Mouse (Mus musculus) kidney, postnatal 14 days (tissue): ENCODE measurements around the gene Ppip5k2.

Experiments
- DNase-seq: peaks from one replicate; pipeline ENCODE4 v3.0.0; 2022; ENCODE audit warnings: mixed read lengths

Ppip5k2 gene

DNA sequence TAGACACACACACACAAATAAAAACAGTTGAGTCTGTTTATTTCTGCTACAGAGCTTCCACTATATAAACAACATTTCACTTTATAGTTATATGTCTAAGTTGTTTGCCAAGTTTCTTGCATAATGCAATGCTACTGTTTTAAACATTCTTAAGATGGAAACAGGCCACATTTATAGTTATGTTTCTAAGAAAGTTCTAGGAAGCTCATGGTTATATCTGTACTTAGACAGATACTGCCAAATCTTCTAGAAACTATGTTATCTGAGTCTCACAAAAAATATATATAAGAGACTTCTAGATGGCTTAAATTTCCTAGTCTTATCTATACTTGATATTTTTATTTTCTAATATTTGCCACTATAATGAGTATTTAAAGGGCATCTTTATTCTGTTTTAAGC, 17.0 kb downstream of the Ppip5k2 start:
- no peak for DNase-seq

GRCm38 (mm10) chr1:97748163-97748562, 22.0 kb downstream of the Ppip5k2 start:
- DNase-seq, result no peak

GRCm38 (mm10) chr1:97746261-97746660, 23.9 kb downstream of the Ppip5k2 start:
- DNase-seq, result no peak

DNA sequence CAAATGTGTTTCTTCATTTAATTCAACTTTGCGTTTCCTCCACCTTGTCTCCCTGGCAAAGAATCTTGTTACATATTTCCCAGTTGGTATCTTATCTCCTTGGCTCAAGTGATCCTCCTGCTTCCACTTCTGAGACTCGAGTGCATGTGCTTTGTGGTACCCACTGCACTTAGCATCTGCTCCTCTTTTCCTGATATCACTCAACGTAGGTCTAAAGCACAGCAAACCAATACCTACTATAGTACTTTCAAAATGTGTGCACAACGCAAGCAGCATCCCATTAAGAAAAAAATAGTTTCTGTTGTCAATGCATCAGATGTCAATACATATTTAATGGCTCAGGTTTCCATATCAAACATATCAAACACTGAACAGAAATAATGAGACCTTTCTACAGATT, 24.5 kb downstream of the Ppip5k2 start:
- DNase-seq, result no peak

DNA sequence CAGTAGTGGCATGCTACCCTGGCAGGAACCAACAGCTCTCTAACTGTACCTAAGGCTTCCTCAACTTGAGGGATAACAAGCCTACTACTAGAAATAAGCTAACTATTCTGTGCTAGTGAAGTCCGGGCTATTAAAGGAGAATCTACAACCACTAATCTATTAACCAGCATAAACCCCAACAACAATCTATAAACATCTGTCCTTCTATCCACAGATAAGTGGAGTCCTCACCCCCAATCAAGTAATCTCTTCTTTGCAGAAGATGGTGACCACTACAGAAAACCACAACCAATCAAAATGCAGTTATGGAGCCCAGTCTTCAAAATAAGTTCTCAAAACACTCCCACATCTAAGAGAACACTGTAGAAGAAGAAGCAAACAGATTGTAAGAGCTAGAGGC, 27.1 kb downstream of the Ppip5k2 start:
- no peak for DNase-seq

DNA sequence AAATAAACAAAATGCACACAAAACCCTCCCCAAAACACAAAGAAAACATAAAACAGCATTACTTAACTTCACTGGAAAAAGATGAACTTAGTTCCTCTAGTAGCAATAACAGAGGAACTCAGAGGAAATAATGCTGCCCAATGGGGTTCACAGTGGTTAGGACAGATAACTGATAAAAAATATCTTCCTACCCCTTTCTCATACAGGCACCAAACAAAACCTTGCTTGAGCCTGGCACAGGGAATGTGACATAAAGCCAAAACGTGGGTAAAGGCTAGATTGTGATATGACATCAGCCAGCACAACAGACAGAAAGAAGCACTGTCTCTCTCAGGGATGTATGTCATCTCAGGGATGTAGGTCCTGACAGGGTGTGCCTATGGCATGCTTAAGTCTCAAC, 40.9 kb downstream of the Ppip5k2 start:
- DNase-seq, result no peak

DNA sequence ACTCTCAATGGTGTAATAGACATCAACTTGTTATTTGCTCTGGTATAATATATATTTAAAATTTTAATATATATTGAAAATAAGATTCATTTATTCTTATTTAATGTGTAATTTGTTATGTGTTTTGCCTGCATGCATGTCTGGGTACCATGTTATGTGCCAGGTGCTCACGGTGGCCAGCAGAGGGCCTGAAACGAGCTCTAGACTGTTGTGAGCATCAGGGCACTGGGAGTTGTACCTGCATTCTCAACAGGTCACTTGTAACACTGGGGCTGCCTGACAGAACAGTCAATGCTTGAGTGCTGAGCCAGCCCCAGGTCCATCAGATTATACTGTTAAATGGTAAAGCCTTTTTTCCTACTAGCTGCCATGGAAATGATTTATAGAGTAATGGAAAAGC, 43.5 kb downstream of the Ppip5k2 start:
- DNase-seq, result peak; percentile 11

GRCm38 (mm10) chr1:97718440-97718839, 51.8 kb downstream of the Ppip5k2 start:
- no peak for DNase-seq

DNA sequence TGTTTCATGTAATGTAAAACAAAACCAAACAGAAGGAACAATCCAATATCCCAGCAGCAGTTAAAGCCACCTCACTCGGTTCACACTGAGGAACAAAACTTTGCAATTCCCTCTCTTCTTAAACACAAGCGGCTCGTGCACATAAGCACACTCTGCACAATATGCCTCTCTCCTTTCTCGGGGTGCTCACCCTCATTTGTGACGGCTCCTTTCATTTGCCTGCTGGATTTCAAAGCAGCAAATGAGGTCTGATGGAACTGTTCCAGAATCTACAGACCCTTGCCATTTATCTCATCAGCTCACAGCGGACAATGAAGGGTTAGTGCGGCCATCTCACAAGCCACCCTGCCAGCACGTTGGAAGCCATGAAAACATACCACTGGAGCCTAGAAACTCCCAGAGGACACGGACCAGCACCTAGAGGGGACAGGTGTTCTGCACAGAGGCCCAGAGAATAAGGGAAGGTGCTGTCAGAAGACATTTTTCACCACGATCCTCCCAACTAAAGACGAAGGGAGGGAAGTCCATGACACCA, 55.8 kb downstream of the Ppip5k2 start:
- DNase-seq, result no peak

DNA sequence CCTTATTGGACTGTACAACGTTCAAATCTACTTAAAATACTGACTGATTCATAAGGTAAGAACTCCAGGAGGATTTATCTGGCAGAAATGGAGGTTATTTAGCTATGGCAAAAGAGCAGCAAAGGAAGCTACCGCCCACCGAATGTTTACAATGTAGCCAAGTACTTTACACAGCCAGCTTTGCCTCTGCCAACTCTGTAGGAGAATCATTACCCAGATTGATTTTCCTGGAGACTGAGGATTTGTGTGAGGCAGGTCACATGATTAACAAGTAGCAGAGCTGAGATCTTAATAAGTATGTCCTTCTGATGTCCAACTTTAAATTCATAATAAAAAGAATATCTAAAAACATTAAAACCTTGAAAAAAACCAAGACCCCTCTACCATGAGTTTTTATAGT, 59.7 kb downstream of the Ppip5k2 start:
- DNase-seq, result no peak

- no peak for DNase-seq
These were observed 64.8 kb downstream of the Ppip5k2 start for GRCm38 (mm10) chr1:97705389-97705788.

DNA sequence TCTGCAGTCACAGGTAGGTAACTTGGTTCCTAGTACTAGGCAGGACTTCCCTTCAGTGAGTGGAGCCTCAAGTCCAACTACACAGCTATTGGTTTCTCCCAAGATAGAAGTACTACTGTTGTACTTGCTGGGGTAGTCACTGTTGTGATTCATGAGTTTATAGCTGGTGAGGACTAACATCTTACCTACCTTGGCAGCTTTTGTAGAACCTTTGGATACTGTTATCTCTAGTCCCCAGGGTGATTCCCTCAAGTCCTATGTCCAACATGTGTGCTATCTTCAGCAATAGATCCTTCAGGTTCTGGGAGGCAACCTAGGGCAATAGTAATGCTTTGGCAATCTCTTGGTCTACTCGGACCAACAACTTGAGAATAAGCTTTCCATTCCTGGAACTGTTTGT, 65.6 kb downstream of the Ppip5k2 start:
- no peak for DNase-seq

DNA sequence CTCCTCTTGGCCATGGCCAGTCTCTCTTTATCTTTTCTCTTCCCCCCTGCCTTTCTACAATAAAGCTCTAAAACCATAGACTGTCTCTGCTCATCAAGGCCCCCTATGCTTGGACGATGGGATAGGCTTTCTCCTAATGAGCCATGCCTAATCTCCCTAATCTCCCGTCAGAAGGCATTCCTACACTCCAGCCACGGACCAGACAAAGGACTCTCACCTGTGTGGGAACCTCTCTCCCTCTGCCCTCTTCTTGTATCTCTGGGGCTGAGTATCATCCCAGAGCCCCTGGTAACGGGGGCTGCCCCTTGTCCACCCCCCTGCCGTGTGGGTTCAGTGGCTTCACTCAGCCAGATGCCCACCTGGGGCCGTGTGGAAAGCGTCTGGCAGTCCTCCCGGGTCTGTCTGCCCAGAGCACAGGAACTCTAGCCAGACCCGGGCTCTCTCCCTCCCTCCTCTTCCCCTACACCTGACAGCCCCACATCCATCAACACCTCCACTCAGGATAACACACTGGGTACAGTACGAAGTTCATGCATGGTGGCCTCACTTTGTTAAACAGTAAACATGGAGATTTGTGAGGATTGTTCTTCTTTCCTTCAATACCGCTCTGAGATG, 71.1 kb downstream of the Ppip5k2 start:
- peak; percentile 41 for DNase-seq

- no peak for DNase-seq
These were observed 72.9 kb downstream of the Ppip5k2 start for GRCm38 (mm10) chr1:97697273-97697672.

- DNase-seq, result no peak
These were observed 76.4 kb downstream of the Ppip5k2 start for GRCm38 (mm10) chr1:97693825-97694224.

DNA sequence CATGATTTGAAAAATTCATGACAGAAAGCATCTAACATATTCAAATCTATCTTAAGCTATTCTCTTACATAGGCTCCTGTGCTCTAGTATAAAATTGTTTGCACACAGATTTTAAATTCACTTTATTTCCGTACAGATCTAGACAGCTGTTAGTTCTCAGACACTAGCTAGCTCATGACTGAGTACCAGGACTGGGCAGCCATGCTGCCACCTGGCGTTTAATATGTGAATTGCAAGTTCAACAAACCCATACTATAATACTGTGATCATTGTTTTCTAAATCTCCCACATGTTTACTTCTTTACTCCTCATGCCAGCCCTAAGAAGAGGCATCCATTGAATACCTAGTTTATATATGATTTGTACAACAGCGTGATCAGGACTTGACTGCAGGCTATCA, 81.5 kb downstream of the Ppip5k2 start:
- DNase-seq, result peak; percentile 52

DNA sequence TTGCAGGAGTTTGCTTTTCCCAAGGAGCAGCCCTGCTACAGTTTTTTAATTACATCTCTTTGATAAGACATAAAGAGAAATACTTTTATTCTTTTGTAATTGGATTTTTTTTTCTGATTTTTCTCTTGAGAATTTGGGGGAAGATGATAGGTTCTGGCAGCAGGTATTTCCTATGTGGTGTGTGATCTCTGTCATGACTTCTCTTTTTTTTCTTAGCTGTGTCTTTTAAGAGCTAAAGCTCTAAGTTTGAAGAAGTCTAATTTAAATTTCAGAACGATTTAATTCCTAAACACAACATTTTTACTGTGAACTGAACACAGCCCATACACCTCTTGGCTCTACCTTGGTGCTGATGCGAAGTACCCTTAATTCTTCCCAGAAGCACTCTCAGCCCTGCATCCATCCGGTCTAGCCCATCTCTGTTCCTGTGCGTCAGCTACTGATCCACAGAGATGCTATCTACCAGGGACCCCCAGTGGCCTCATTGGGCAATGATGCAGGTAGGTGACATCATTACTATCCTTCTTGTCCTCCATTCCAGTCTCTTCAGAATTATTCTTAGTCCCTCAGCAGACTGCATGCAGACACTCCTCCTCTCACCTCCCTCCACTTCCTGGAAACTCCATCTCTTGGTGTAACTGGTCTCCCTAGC, 93.6 kb downstream of the Ppip5k2 start:
- DNase-seq, result no peak

DNA sequence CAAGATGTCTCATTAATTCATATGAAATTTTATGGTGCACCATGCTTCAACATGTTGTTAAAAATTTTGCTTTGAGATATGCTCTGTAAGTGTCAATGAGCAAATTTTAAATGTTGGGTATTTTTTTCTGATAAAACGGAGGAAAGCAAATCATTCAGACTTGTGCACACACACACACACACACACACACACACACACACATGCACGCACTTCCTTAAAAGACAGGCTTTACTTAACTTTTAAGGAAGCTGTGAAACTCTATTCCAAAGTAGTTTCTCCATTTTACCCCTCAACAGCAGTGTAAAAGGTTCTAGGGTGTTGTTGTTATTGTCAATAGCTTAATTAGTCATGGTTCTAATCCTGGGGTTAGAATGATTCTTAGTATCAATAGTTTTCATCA, 94.1 kb downstream of the Ppip5k2 start:
- DNase-seq, result no peak

DNA sequence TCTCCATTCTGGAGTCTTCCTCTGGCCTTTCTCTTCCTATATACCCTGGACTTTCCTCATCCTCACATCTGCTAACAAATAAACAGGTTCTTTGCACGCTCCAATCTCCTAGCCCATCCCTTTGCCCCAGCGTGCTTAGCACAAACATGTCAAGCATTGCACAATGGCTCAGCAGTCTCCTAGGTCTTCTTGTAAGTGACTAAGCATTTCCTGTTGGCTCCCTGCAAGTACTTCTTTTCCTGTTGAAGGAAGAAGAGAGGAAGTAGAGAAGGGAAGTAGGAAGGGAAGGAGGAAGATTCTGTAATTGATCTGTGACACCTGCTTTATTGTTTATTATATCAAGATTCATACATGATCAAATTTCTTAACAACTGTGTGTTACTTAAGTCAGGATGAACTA, 97.4 kb downstream of the Ppip5k2 start:
- DNase-seq, result no peak

- no peak for DNase-seq
These were observed 102.9 kb downstream of the Ppip5k2 start for GRCm38 (mm10) chr1:97667288-97667687.

- no peak for DNase-seq
These were observed 107.9 kb downstream of the Ppip5k2 start for GRCm38 (mm10) chr1:97662324-97662723.

GRCm38 (mm10) chr1:97661406-97662241, 108.6 kb downstream of the Ppip5k2 start, which contains the start of gene D1Ertd622e:
Gene D1Ertd622e (minus strand): TSS chr1:97662074.
- DNase-seq, result peak; percentile 91

DNA sequence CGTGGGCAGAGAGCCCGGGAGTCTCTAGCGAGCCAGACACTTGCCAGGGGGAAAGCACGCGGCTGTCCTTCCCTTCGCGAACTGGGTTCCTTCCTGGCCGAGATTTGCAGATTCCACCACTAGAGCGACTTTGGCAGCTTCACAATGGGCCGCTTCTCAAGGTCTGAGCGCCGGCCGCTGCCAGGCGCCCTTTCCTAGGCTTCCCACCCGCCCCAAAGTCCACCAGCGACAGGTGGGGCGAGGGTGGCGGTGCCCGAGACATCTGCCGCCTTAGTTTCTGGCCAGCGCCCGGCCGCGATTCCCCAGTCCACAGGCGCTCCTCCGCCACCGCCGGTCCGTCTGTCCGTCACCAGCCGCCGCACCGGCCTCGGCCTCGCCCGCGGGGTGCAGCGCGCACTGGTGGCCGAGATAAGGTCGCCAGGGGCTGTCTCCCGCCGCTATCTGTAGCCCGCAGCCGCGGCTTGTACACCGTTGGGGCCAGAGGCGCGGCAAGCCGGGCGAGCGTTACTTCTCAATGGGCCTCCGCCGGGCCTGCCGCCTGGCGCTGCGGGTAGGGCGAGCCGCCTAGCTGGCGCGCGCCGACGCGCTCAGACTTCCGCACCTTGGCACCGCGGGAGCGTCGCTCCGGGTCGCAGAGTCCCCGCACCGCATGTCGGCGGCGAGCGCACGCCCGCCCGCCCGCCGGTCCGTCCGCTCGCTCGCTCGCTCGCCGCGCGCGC, 109.4 kb downstream of the Ppip5k2 start:
- peak; percentile 80 for DNase-seq
